In genomic region chr17:46453970-46454411, GRCm38 (mm10) we compare ENCODE assay signal across 10 mouse cellular contexts. TPM values are rescaled to one million over a fixed set of nuclear protein-coding genes. Genes with fewer than 3 reads are reported as not detected.
DNase-seq lines count a peak whose midpoint lies in the region; ATAC-seq lines count a peak whose summit lies in the region.
"Had no signal": no experiment of that assay in that cellular context is flagged by ENCODE, and none has a peak within 500 bp of the region (broad histone marks: within the 10 kb centered on the region; RNA-seq: fewer than 3 reads in every experiment).

No protein-coding gene starts in this region.

- H3K9me3 ChIP-seq in heart, embryonic 15.5 days (replicated peaks), result no peaks in the 10 kb centered on the region
- H3K9me3 ChIP-seq in embryonic facial prominence, embryonic 12.5 days, result no peaks in the 10 kb centered on the region
- H3K9me3 ChIP-seq in intestine, embryonic 14.5 days (ENCODE audit: control insufficient read depth, low read length), result no peaks in the 10 kb centered on the region
- H3K9me3 ChIP-seq in neural tube, embryonic 12.5 days, result no peaks in the 10 kb centered on the region
- H3K9me3 ChIP-seq: G1E had no signal

- peak overlapping the region; percentile 76 for H3K4me2 ChIP-seq in heart, embryonic 15.5 days
- peak overlapping the region; percentile 89 for H3K4me2 ChIP-seq in embryonic facial prominence, embryonic 12.5 days (replicated peaks)
- peak overlapping the region; percentile 64 for H3K4me2 ChIP-seq in intestine, embryonic 14.5 days (ENCODE audit: low read length)
- peak overlapping the region; percentile 72 for H3K4me2 ChIP-seq in neural tube, embryonic 12.5 days (replicated peaks)

- no peak for ATAC-seq in heart, embryonic 15.5 days (replicated peaks; ENCODE audit: insufficient number of reproducible peaks, insufficient read depth, low FRiP score, low read depth)
- no peak for ATAC-seq in embryonic facial prominence, embryonic 12.5 days (ENCODE audit: insufficient number of reproducible peaks, insufficient read depth, low FRiP score, low TSS enrichment)
- no peak for ATAC-seq in intestine, embryonic 14.5 days (replicated peaks; ENCODE audit: low FRiP score, low TSS enrichment, low read depth)
- ATAC-seq in neural tube, embryonic 12.5 days (ENCODE audit: low FRiP score, low read depth), result peak; percentile 44; the same call in 1 of the 2 replicates

- H3K4me3 ChIP-seq in heart, embryonic 15.5 days, result peak overlapping the region; percentile 46
- peak overlapping the region; percentile 40 for H3K4me3 ChIP-seq in embryonic facial prominence, embryonic 12.5 days
- peak overlapping the region; percentile 23 for H3K4me3 ChIP-seq in intestine, embryonic 14.5 days (ENCODE audit: low read depth, low read length)
- peak overlapping the region; percentile 20 for H3K4me3 ChIP-seq in neural tube, embryonic 12.5 days

- H3K27ac ChIP-seq in heart, embryonic 15.5 days, result no peak overlapping the region
- H3K27ac ChIP-seq in embryonic facial prominence, embryonic 12.5 days, result no peak overlapping the region
- no peak overlapping the region for H3K27ac ChIP-seq in intestine, embryonic 14.5 days (ENCODE audit: low read depth)
- peak overlapping the region; percentile 37; the same call in 1 of the 2 replicates for H3K27ac ChIP-seq in neural tube, embryonic 12.5 days

- WGBS in heart, embryonic 15.5 days, result 2% methylated on average over 26 of the region's 26 CpGs
- WGBS in embryonic facial prominence, embryonic 12.5 days, result 2% methylated on average over 26 of the region's 26 CpGs
- WGBS in intestine, embryonic 14.5 days, result 2% methylated on average over 26 of the region's 26 CpGs
- WGBS in neural tube, embryonic 12.5 days, result 2% methylated on average over 26 of the region's 26 CpGs

- intact Hi-C loops in heart, postnatal 10 days (cut with DNase I), result no loop called here

- H3K27me3 ChIP-seq in heart, embryonic 15.5 days, result peaks cover 71% of the 10 kb centered on the region
- H3K27me3 ChIP-seq in embryonic facial prominence, embryonic 12.5 days, result peaks cover 64% of the 10 kb centered on the region
- H3K27me3 ChIP-seq in intestine, embryonic 14.5 days (replicated peaks; ENCODE audit: control insufficient read depth, insufficient read depth, low read length), result peaks cover 62% of the 10 kb centered on the region
- peaks cover 41% of the 10 kb centered on the region for H3K27me3 ChIP-seq in neural tube, embryonic 12.5 days (replicated peaks)

- H3K4me1 ChIP-seq in heart, embryonic 15.5 days (replicated peaks), result peaks cover 37% of the 10 kb centered on the region
- H3K4me1 ChIP-seq in embryonic facial prominence, embryonic 12.5 days, result peaks cover 15% of the 10 kb centered on the region
- peaks cover 7% of the 10 kb centered on the region; the same call in 1 of the 2 replicates for H3K4me1 ChIP-seq in intestine, embryonic 14.5 days (replicated peaks; ENCODE audit: control insufficient read depth, insufficient read depth, low read length)
- H3K4me1 ChIP-seq in neural tube, embryonic 12.5 days, result peaks cover 39% of the 10 kb centered on the region

- DNase-seq in heart, postnatal 10 days, result no peak
- DNase-seq in intestine, embryonic 14.5 days (ENCODE audit: low spot score), result no peak
- DNase-seq in thymus, postnatal 36 days, result no peak
- DNase-seq in c-Kit-positive CD71-positive TER-119-positive erythroid progenitor cells, embryonic 14.5 days (ENCODE audit: low spot score), result no peak
- no peak for DNase-seq in natural killer cell, adult 2 months (ENCODE audit: low spot score in 2 of 2)
- DNase-seq: cerebellum, adult 11 months had no signal

- peak overlapping the region; percentile 17; the same call in 1 of the 2 replicates for H3K9ac ChIP-seq in heart, embryonic 15.5 days
- H3K9ac ChIP-seq in embryonic facial prominence, embryonic 12.5 days, result peak overlapping the region; percentile 12; the same call in 1 of the 2 replicates
- no peak overlapping the region for H3K9ac ChIP-seq in intestine, embryonic 14.5 days (ENCODE audit: low read length)
- H3K9ac ChIP-seq in neural tube, embryonic 12.5 days, result peak overlapping the region; percentile 56; the same call in 1 of the 2 replicates

- no peaks in the 10 kb centered on the region for H3K36me3 ChIP-seq in heart, embryonic 15.5 days
- no peaks in the 10 kb centered on the region for H3K36me3 ChIP-seq in embryonic facial prominence, embryonic 12.5 days
- H3K36me3 ChIP-seq in intestine, embryonic 14.5 days (ENCODE audit: control insufficient read depth, insufficient read depth, low read length), result no peaks in the 10 kb centered on the region
- H3K36me3 ChIP-seq in neural tube, embryonic 12.5 days, result peaks cover 3% of the 10 kb centered on the region; the same call in 1 of the 2 replicates
- H3K36me3 ChIP-seq: G1E had no signal

RNA-seq across cellular contexts. Expression of gene Slc22a7, which starts 15.7 kb away (rescaled TPM):
- polyA plus RNA-seq in heart, embryonic 15.5 days (2015; fragmentation: Nextera tagmentation; extraction: Ambion mirVana), result 0.25 and 0.74 TPM in 2 replicates
- total RNA-seq in heart, postnatal 10 days (2021), result not detected
- polyA plus RNA-seq in embryonic facial prominence, embryonic 12.5 days (2016; fragmentation: Nextera tagmentation; extraction: Ambion mirVana), result not detected in 2 replicates
- polyA plus RNA-seq in intestine, embryonic 14.5 days (2014; fragmentation: Nextera tagmentation; extraction: Ambion mirVana), result not detected in 2 replicates
- not detected in 2 replicates for polyA plus RNA-seq in neural tube, embryonic 12.5 days (2016; fragmentation: Nextera tagmentation; extraction: Ambion mirVana)
- total RNA-seq: G1E had no signal
- polyA plus RNA-seq: G1E had no signal

RNA-seq across cellular contexts. Expression of gene Crip3, which starts 25.3 kb away (rescaled TPM):
- polyA plus RNA-seq in heart, embryonic 15.5 days (2015; fragmentation: Nextera tagmentation; extraction: Ambion mirVana), result 3.5 and 28.8 TPM in 2 replicates
- under 1 TPM in 1 of 2 experiments, not detected in 1; 0.26 TPM for total RNA-seq in heart, postnatal 10 days (2021)
- polyA plus RNA-seq in embryonic facial prominence, embryonic 12.5 days (2016; fragmentation: Nextera tagmentation; extraction: Ambion mirVana), result 1.0 and 1.2 TPM in 2 replicates
- polyA plus RNA-seq in intestine, embryonic 14.5 days (2014; fragmentation: Nextera tagmentation; extraction: Ambion mirVana), result 0.57 and 0.67 TPM in 2 replicates
- polyA plus RNA-seq in neural tube, embryonic 12.5 days (2016; fragmentation: Nextera tagmentation; extraction: Ambion mirVana), result 0.74 and 0.75 TPM in 2 replicates
- total RNA-seq: G1E had no signal
- polyA plus RNA-seq: G1E had no signal

RNA-seq across cellular contexts. Expression of gene Ttbk1, which starts 33.5 kb away (rescaled TPM):
- polyA plus RNA-seq in heart, embryonic 15.5 days (2015; fragmentation: Nextera tagmentation; extraction: Ambion mirVana), result 0.05 and 0.29 TPM in 2 replicates
- total RNA-seq in heart, postnatal 10 days (2021), result under 1 TPM; 0.40 to 0.48 TPM
- polyA plus RNA-seq in embryonic facial prominence, embryonic 12.5 days (2016; fragmentation: Nextera tagmentation; extraction: Ambion mirVana), result 0.88 and 1.3 TPM in 2 replicates
- 0.32 and 0.39 TPM in 2 replicates for polyA plus RNA-seq in intestine, embryonic 14.5 days (2014; fragmentation: Nextera tagmentation; extraction: Ambion mirVana)
- 6.2 and 7.1 TPM in 2 replicates for polyA plus RNA-seq in neural tube, embryonic 12.5 days (2016; fragmentation: Nextera tagmentation; extraction: Ambion mirVana)

RNA-seq across cellular contexts. Expression of gene Dnph1, which starts 42.5 kb away (rescaled TPM):
- 23.1 and 27.6 TPM in 2 replicates for polyA plus RNA-seq in heart, embryonic 15.5 days (2015; fragmentation: Nextera tagmentation; extraction: Ambion mirVana)
- 1 to 10 TPM; 3.7 to 4.0 TPM for total RNA-seq in heart, postnatal 10 days (2021)
- polyA plus RNA-seq in embryonic facial prominence, embryonic 12.5 days (2016; fragmentation: Nextera tagmentation; extraction: Ambion mirVana), result 58.2 and 63.4 TPM in 2 replicates
- polyA plus RNA-seq in intestine, embryonic 14.5 days (2014; fragmentation: Nextera tagmentation; extraction: Ambion mirVana), result 58.4 and 64.4 TPM in 2 replicates
- 40.5 and 42.3 TPM in 2 replicates for polyA plus RNA-seq in neural tube, embryonic 12.5 days (2016; fragmentation: Nextera tagmentation; extraction: Ambion mirVana)
